Comparison of ENCODE assay signal across 30 mouse cellular contexts in genomic region chr11:38828375-38828774, GRCm38 (mm10).
"Had no signal": no experiment of that assay in that cellular context is flagged by ENCODE, and none has a peak within 500 bp of the region (broad histone marks: within the 10 kb centered on the region; RNA-seq: fewer than 3 reads in every experiment).

No protein-coding gene starts in this region.

- DNase-seq: left cerebral cortex, postnatal 4 days; liver; liver, embryonic 13.5 days; liver, postnatal 0 days; lung, adult 18-20 months; lung, adult 2 months; lung, embryonic 14.5 days; lung, postnatal 10 days; lung, postnatal 14 days; lung, postnatal 36 days; lung, postnatal 4 days had no signal

- H3K27ac ChIP-seq: left cerebral cortex, adult 2 months; limb, embryonic 10.5 days; limb, embryonic 12.5 days; limb, embryonic 13.5 days; limb, embryonic 15.5 days; liver, embryonic 12.5 days; liver, embryonic 13.5 days; liver, embryonic 14.5 days; liver, embryonic 15.5 days; lung, embryonic 15.5 days; macrophage; midbrain, embryonic 10.5 days; midbrain, embryonic 12.5 days; neural tube, embryonic 12.5 days had no signal

- H3K4me1 ChIP-seq: limb, embryonic 13.5 days; limb, embryonic 15.5 days; liver, embryonic 12.5 days; liver, embryonic 13.5 days; liver, embryonic 15.5 days; lung, embryonic 15.5 days; megakaryocyte, embryonic 14.5 days; midbrain, embryonic 10.5 days; midbrain, embryonic 12.5 days; neural tube, embryonic 12.5 days had no signal

- H3K4me2 ChIP-seq: limb, embryonic 12.5 days; limb, embryonic 13.5 days; limb, embryonic 15.5 days; liver, embryonic 11.5 days; liver, embryonic 12.5 days; liver, embryonic 13.5 days; liver, embryonic 15.5 days; lung, embryonic 14.5 days; lung, embryonic 15.5 days; midbrain, embryonic 11.5 days; midbrain, embryonic 12.5 days; neural tube, embryonic 12.5 days had no signal

- H3K36me3 ChIP-seq: limb, embryonic 10.5 days; limb, embryonic 12.5 days; limb, embryonic 13.5 days; limb, embryonic 15.5 days; liver, embryonic 12.5 days; liver, embryonic 13.5 days; liver, embryonic 15.5 days; lung, embryonic 15.5 days; midbrain, embryonic 10.5 days; midbrain, embryonic 12.5 days; neural tube, embryonic 12.5 days had no signal

- H3K4me3 ChIP-seq: left cerebral cortex, adult 2 months; limb, embryonic 10.5 days; limb, embryonic 12.5 days; limb, embryonic 13.5 days; limb, embryonic 15.5 days; liver, embryonic 12.5 days; liver, embryonic 13.5 days; liver, embryonic 15.5 days; lung, embryonic 15.5 days; megakaryocyte, embryonic 14.5 days; midbrain, embryonic 10.5 days; midbrain, embryonic 12.5 days; myocyte; neural tube, embryonic 12.5 days had no signal

- H3K9ac ChIP-seq: limb, embryonic 12.5 days; limb, embryonic 13.5 days; limb, embryonic 15.5 days; liver, embryonic 12.5 days; liver, embryonic 13.5 days; liver, embryonic 14.5 days; liver, embryonic 15.5 days; liver, postnatal 0 days; lung, embryonic 14.5 days; lung, embryonic 15.5 days; midbrain, embryonic 12.5 days; neural tube, embryonic 12.5 days had no signal

- H3K27me3 ChIP-seq: limb, embryonic 12.5 days; limb, embryonic 13.5 days; limb, embryonic 15.5 days; liver, embryonic 12.5 days; liver, embryonic 13.5 days; liver, embryonic 15.5 days; lung, embryonic 15.5 days; megakaryocyte, embryonic 14.5 days; midbrain, embryonic 12.5 days; neural tube, embryonic 12.5 days had no signal

- H3K9me3 ChIP-seq: limb, embryonic 10.5 days; limb, embryonic 12.5 days; limb, embryonic 13.5 days; limb, embryonic 15.5 days; liver, embryonic 12.5 days; liver, embryonic 13.5 days; liver, embryonic 15.5 days; lung, embryonic 15.5 days; megakaryocyte, embryonic 14.5 days; midbrain, embryonic 10.5 days; midbrain, embryonic 12.5 days; neural tube, embryonic 12.5 days had no signal

- ATAC-seq: liver, embryonic 12.5 days; liver, postnatal 0 days; lung, postnatal 0 days; midbrain, embryonic 16.5 days had no signal
